Mouse (Mus musculus) midbrain, embryonic 15.5 days (tissue): ENCODE measurements around the gene Dad1. TPM values are rescaled to one million over a fixed set of nuclear protein-coding genes. Genes with fewer than 3 reads are reported as not detected.

Source experiments
- ATAC-seq: fragments of 200-750 bp; cut with Nextera tagmentation; replicated peaks from 2 replicates; pipeline ENCODE4 v1.8.0; 2017; ENCODE audit warnings: moderate TSS enrichment
- H3K27ac ChIP-seq: fragments of 300-500 bp; sonication (generic); 2 replicates; pipeline ENCODE4 v1.5.1; 2015; ENCODE audit warnings: mild to moderate bottlenecking, inconsistent platforms
- H3K27me3 ChIP-seq: fragments of 300-500 bp; sonication (generic); replicated peaks from 2 replicates; pipeline ENCODE4 v1.6.1; 2015; ENCODE audit warnings: inconsistent platforms
- H3K36me3 ChIP-seq: fragments of 300-500 bp; sonication (generic); replicated peaks from 2 replicates; pipeline ENCODE4 v1.6.1; 2015; ENCODE audit warnings: inconsistent platforms
- H3K4me1 ChIP-seq: fragments of 300-500 bp; sonication (generic); 2 replicates; pipeline ENCODE4 v1.6.1; 2015; ENCODE audit warnings: inconsistent platforms
- H3K4me2 ChIP-seq: fragments of 300-500 bp; sonication (generic); 2 replicates; pipeline ENCODE4 v1.6.1; 2015; ENCODE audit warnings: inconsistent platforms, mild to moderate bottlenecking, moderate library complexity
- H3K4me3 ChIP-seq: fragments of 300-500 bp; sonication (generic); 2 replicates; pipeline ENCODE4 v1.5.1; 2015; ENCODE audit warnings: mild to moderate bottlenecking, inconsistent platforms
- H3K9ac ChIP-seq: fragments of 300-500 bp; sonication (generic); 2 replicates; pipeline ENCODE4 v1.6.1; 2015; ENCODE audit warnings: mild to moderate bottlenecking, inconsistent platforms
- H3K9me3 ChIP-seq: fragments of 300-500 bp; sonication (generic); 2 replicates; pipeline ENCODE4 v1.6.1; 2016; ENCODE audit warnings: inconsistent platforms
- WGBS: fragments of 180-500 bp; shearing (Covaris S2); methylation state at CpG from one replicate; pipeline ENCODE4 v1.1.7; 2015; ENCODE audit warnings: mixed read lengths; 5-methylcytosine and 5-hydroxymethylcytosine counted together
- polyA plus RNA-seq: library from polyadenylated mRNA; unstranded; fragments of >200 nt; fragmentation: Nextera tagmentation; extraction: Ambion mirVana; gene quantifications from 2 replicates; pipeline ENCODE4 v1.2.1, GENCODE M21; 2015

Gene Dad1
- polyA plus RNA-seq, 1 experiment from 2014 or later = 335 TPM

DNA sequence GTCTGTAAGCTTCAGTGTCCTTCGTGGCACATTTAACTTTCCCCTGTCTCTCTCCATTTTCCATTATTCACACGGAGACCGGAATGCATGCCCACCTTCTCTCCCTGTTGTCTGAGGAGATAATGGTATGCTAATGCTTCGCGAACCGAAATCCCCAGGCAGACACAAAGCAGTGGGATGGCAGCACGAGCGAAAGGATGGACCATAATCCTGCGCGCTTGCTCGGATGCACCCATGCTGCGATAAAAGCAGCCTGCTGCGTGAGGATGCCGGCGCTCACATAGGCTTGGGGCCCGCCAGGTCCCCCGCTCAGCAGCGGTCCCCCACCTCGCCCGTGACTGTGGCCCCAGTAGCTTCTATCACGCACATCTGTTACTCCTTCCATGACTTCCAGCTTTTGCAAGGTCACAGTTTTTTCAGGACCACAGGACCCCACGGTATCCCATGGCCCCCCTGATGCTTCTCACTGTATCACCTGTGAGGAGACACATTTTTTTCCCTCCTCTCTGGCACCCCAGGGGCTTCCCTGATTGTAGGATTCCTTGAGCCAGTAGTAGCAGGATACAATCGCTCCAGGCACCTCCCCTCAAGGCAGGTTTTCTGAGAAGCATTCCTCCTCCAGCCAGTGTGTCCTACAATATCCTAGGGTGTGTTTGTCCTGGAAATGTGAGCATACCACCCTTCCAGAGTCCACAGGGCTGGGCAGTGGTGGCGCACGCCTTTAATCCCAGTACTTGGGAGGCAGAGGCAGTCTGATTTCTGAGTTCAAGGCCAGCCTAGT, 24.8 kb downstream of the Dad1 start:
- no peaks in the 10 kb centered on the region for H3K9me3 ChIP-seq
- ATAC-seq = peak; percentile 52
- 8% methylated on average over 25 of the region's 25 CpGs for WGBS
- peak overlapping the region; percentile 30 for H3K4me3 ChIP-seq
- no peaks in the 10 kb centered on the region for H3K36me3 ChIP-seq
- no peaks in the 10 kb centered on the region for H3K27me3 ChIP-seq
- H3K9ac ChIP-seq = peak overlapping the region; percentile 38; the same call in 1 of the 2 replicates
- H3K4me1 ChIP-seq = peaks cover 39% of the 10 kb centered on the region
- H3K4me2 ChIP-seq = peak overlapping the region; percentile 59
- H3K27ac ChIP-seq = peak overlapping the region; percentile 80

DNA sequence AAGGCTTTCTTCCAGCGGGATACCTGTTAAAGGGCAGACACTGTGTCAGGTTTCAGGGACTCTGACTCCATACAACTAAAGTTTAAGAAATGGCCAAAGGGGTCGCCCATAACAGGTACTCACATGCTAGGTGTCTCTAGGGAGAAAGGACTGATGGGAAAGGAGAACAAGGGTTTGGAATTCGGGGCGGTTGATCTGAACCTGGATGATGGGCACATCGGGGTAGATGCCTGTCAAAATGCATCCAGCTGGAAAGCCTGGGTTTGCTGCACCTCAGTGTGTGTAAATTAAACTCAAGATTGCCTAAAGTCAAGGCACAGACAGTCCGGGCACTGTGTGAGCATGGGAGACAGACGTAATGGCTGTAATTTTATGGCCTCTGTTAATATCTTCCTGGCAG, 25.4 kb downstream of the Dad1 start:
- Histone ChIP-seq H3K4me3 (peak overlapping the region; percentile 30), H3K36me3 (no peaks in the 10 kb centered on the region), H3K27me3 (no peaks in the 10 kb centered on the region), H3K9me3 (no peaks in the 10 kb centered on the region), H3K4me2 (peak overlapping the region; percentile 59), H3K4me1 (peaks cover 39% of the 10 kb centered on the region), H3K9ac (peak overlapping the region; percentile 38; the same call in 1 of the 2 replicates), H3K27ac (peak overlapping the region; percentile 80)
- peak; percentile 27 for ATAC-seq
- 6% methylated on average over 7 of the region's 7 CpGs for WGBS

DNA sequence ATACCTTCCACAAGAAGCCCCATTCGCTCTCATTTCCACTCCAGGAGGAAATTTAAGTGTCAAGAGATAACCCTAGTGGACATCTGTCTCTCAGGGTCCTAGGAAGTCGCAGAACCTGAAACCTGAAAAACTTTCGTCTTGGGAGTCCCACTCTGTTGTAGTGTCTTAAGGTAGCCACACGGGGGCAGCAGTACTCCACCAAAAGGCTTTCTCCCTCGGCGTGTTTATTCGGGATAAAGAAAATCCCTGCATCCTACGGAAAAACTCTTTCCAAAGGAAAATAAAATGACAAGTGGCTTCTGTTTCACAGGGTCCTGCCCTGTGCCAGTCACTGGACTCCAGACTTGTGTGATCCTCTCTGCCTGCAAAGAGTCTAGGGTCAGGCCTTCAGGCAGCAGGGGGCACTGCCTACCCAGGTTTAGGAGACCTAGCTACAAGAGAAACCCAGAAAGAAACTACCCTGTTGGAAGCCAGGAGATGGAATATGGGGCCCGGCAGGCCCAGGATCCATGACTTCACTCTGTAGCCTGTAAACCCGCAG, 25.9 kb downstream of the Dad1 start:
- Histone ChIP-seq H3K4me3 (peak overlapping the region; percentile 25), H3K27ac (peak overlapping the region; percentile 80), H3K4me2 (peak overlapping the region; percentile 59), H3K9ac (peak overlapping the region; percentile 38; the same call in 1 of the 2 replicates), H3K27me3 (no peaks in the 10 kb centered on the region), H3K4me1 (peaks cover 34% of the 10 kb centered on the region), H3K9me3 (no peaks in the 10 kb centered on the region), H3K36me3 (no peaks in the 10 kb centered on the region)
- ATAC-seq = peak; percentile 69
- WGBS = under 1% methylated on average over 10 of the region's 10 CpGs

DNA sequence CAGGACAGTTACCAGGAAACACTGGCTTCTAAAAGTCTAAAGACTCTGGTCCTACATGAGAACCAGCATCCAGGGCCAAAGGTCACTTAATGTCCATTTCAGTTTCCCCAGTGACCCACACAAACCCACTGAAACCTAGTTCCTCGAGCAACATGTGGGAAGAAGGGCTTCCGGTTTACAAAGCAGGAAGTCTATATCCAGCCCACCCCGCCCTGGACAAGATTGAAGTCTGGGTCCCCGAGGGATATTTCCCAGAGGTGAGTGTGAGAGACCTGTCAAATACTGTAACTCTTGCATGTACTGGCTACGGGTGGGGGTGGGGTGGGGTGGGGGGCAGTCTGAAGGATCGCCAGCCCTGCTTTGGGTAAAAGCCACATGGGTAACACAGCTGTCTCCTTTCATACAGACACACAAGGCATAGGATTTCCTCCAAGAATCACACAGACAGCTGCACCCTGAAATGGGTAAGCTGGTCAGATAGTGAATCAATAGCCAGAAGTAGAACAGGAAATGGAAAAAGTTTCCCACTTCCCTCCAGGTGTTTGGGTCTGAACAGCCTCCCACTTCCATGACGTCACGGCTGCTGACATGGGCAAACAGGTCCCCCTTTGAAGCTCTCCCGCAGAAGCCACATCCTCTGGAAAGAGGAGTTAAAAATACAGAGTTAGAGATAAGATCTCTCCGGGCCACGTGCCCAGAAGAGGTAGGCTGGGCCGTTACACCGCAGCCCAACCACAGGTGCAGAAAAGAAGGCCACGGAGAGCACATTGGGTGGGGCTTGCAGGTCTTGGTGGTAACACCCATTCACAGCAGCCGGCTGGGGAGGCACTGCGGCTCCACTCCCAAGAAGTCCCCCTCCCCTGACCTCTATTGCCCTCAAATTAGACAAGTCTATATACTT, 26.7 kb downstream of the Dad1 start:
- Histone ChIP-seq H3K4me1 (peaks cover 28% of the 10 kb centered on the region), H3K27me3 (no peaks in the 10 kb centered on the region), H3K4me2 (no peak overlapping the region), H3K4me3 (no peak overlapping the region), H3K9ac (no peak overlapping the region), H3K9me3 (no peaks in the 10 kb centered on the region), H3K27ac (no peak overlapping the region), H3K36me3 (no peaks in the 10 kb centered on the region)
- peak; percentile 17; the same call in 1 of the 2 replicates for ATAC-seq
- WGBS = 53% methylated on average over 16 of the region's 16 CpGs

DNA sequence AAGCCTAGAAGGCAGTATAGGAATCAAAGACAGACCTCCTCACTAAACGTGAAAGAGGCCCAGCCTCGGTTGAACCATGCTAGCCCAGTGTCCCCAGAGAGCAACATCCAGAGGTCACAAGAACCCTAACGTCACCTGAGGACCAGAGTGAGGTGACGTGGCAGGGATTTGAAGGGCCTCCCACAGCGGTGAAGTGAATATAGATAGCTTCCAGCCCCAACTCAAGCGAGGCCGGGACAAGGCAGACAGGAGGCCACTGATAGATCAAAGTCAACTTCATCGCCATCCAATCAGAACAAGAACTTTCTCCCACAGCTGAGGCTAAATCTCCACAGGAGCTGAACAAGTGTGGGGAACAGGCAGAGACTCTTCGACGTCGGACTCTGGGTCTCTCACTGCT, 28.2 kb downstream of the Dad1 start:
- 79% methylated on average over 11 of the region's 11 CpGs for WGBS
- Histone ChIP-seq H3K4me3 (no peak overlapping the region), H3K9me3 (no peaks in the 10 kb centered on the region), H3K4me2 (no peak overlapping the region), H3K36me3 (no peaks in the 10 kb centered on the region), H3K4me1 (peaks cover 22% of the 10 kb centered on the region), H3K9ac (no peak overlapping the region), H3K27ac (no peak overlapping the region), H3K27me3 (no peaks in the 10 kb centered on the region)
- no peak for ATAC-seq

DNA sequence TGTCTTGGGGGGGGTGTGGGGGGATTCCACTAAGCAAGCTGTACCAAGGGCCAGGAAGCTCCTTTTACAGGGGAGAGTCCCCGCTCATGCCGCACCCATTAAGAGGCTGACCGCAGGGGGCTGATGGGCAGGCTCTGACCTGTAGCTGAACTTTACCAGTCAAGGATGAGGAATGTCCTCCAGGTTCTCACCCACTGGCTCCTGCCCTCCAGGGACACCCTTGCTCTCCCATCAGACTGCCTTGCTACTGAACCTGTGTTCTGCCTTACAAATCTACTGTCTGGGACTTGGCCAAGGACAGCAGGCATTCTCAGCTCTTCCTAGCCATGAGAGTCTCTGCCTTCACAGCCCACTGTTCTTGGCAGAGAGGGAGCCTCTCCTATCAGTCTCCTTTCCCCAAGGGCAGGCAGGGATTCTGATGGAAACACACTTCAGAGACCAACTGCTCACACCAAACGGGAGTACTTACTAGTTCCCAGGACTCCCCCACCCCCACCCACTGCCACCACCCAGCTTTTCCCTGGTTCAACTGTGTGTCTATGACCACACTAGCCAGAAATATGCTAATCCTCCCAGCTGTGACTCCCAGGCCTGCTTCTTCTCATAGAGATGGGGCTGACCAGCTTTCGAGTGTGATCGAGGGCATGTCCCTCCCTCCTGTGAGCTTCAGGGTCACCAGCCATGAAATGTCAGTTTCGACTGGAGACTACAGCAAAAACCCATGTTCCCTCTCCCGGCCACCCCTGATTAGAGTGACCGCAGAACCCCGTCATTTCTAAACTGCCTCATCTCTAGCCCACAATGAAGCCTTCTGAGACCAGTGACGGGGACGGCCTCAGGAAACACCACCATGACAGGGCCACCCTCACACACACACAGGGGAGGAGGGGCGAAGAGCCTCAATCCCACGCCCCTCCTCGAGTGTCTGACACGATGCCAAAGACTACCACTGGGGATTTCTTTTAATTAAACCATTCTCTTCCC, 29.1 kb downstream of the Dad1 start:
- no peak overlapping the region for H3K4me3 ChIP-seq
- H3K4me1 ChIP-seq = peaks cover 22% of the 10 kb centered on the region
- ATAC-seq = no peak
- no peak overlapping the region for H3K4me2 ChIP-seq
- no peaks in the 10 kb centered on the region for H3K27me3 ChIP-seq
- no peaks in the 10 kb centered on the region for H3K9me3 ChIP-seq
- H3K9ac ChIP-seq = no peak overlapping the region
- H3K27ac ChIP-seq = no peak overlapping the region
- WGBS = 36% methylated on average over 16 of the region's 16 CpGs
- H3K36me3 ChIP-seq = no peaks in the 10 kb centered on the region

DNA sequence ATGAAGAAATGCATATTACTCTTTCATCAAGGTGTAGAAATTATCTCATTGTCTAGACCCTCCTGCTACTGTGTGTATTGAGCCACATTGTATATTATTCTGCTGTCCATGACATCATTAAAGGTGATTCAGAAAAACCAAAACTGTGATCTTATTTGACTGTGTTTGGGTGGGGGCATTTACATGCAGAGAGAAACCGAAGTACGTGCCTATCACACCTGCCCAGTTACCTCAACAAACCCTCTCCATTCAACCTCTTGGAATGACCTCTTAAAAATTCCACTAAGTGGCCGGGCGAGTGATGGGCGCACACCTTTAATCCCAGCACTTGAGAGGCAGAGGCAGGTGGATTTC, 29.9 kb downstream of the Dad1 start:
- ATAC-seq = no peak
- H3K9ac ChIP-seq = no peak overlapping the region
- no peaks in the 10 kb centered on the region for H3K9me3 ChIP-seq
- H3K36me3 ChIP-seq = no peaks in the 10 kb centered on the region
- 91% methylated on average over 5 of the region's 5 CpGs for WGBS
- no peaks in the 10 kb centered on the region for H3K27me3 ChIP-seq
- H3K4me1 ChIP-seq = peaks cover 17% of the 10 kb centered on the region
- no peak overlapping the region for H3K27ac ChIP-seq
- no peak overlapping the region for H3K4me3 ChIP-seq
- no peak overlapping the region for H3K4me2 ChIP-seq

DNA sequence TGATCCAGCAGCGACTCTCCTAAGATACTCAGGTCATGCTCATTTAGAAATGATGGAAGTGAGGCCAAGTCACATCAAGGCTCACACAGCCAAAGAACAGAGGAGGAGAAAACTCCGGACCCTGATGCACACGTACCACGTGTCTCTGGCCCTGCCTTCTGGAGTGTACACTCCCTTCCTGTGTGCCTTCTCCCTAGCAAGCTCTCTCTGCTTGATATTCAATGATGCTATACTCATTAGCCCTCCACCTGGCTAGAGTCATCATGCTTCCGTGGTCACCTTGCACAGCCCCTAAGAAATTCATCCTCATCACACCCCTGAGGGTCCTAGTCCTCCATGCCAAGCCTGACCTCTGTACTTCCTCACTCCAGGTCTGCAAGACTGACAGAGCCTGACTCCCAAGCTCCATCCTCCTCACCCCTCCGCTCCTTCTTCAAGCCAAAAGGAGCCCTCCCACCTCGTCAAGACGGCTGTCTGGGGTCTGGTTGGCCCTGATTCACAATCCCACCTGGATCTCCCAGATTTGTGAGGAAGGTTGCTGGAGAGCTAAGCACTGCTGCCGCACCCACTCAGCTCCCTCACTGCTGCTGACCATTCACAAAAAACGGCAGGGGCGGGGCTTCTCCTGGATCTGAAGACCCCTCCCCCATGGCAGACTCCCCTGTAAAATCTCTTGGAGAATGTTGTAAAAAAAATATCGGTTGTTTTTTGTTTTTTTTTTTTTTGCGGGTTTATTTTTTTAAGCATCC, 30.4 kb downstream of the Dad1 start:
- no peaks in the 10 kb centered on the region for H3K9me3 ChIP-seq
- H3K27me3 ChIP-seq = no peaks in the 10 kb centered on the region
- H3K4me3 ChIP-seq = no peak overlapping the region
- H3K4me1 ChIP-seq = peaks cover 11% of the 10 kb centered on the region
- H3K4me2 ChIP-seq = no peak overlapping the region
- no peak overlapping the region for H3K27ac ChIP-seq
- 62% methylated on average over 13 of the region's 13 CpGs for WGBS
- no peak overlapping the region for H3K9ac ChIP-seq
- H3K36me3 ChIP-seq = no peaks in the 10 kb centered on the region
- ATAC-seq = no peak

DNA sequence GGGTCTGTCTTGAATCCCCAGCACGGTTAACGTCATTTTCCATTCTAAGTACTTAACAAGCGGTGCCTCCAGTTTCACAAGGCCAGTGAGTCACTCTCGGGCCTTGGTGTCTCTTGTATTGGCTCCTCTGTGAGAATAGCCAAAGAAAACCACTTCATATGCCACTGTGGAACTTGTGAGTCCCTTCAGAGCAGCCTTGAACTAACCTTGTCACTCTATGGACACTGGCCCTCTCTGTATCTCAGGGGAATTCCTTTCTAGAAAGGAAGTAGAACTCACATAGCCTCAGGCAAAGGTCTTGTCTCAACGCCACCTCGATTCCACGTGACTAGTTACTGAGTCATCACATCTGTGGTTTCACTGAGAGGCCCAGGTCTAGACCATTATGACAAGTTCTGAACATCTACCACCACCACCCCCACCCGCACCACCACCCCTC, 31.6 kb downstream of the Dad1 start:
- Histone ChIP-seq H3K9me3 (no peaks in the 10 kb centered on the region), H3K27me3 (no peaks in the 10 kb centered on the region), H3K4me1 (peaks cover 6% of the 10 kb centered on the region), H3K4me3 (no peak overlapping the region), H3K9ac (no peak overlapping the region), H3K36me3 (no peaks in the 10 kb centered on the region), H3K4me2 (no peak overlapping the region), H3K27ac (no peak overlapping the region)
- no peak for ATAC-seq
- WGBS = 85% methylated on average over 8 of the region's 8 CpGs

DNA sequence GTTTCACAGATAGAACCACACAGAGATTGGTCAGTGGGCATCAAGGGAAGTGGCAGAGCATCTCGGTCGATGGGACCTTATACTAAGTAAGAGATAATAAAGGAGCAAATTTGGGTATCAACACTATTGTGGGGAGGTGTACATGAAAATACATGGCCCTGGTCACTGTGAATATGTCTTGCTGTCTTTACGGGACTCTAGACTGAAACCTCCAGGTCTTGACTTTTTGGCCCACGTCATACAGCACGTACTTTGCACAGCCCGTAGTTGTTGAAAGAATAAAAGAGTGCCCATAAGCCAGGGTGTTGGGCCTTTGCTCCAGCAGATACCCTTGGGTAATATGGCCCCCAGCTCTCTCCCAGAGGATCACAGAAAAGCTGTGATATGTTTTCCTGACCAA, 32.3 kb downstream of the Dad1 start:
- no peak for ATAC-seq
- peaks cover 6% of the 10 kb centered on the region for H3K4me1 ChIP-seq
- no peaks in the 10 kb centered on the region for H3K27me3 ChIP-seq
- H3K27ac ChIP-seq = no peak overlapping the region
- H3K9ac ChIP-seq = no peak overlapping the region
- no peak overlapping the region for H3K4me2 ChIP-seq
- no peaks in the 10 kb centered on the region for H3K36me3 ChIP-seq
- no peak overlapping the region for H3K4me3 ChIP-seq
- WGBS = 96% methylated on average over 6 of the region's 6 CpGs
- H3K9me3 ChIP-seq = no peaks in the 10 kb centered on the region
